Mouse (Mus musculus) inflammation-experienced regulatory T-cells, adult 6 months (primary cell): Measurements from ENCODE around the gene Npcd. TPM values are rescaled to one million over a fixed set of nuclear protein-coding genes. Genes with fewer than 3 reads are reported as not detected.

Experiments used
- ATAC-seq: one replicate; pipeline ENCODE4 v1.8.0; 2017
- polyA plus RNA-seq, 3 experiments: library from polyadenylated mRNA; unstranded; fragments of 100-300 nt; shearing (Covaris generic); gene quantifications; one replicate each; pipeline ENCODE4 v1.2.1; 2017

The Npcd gene
- polyA plus RNA-seq, 3 experiments from 2014 or later = not detected

GRCm38 (mm10) chr15:79764539-79765267 lies 69.3 kb downstream of the Npcd start:
- no peak for ATAC-seq

DNA sequence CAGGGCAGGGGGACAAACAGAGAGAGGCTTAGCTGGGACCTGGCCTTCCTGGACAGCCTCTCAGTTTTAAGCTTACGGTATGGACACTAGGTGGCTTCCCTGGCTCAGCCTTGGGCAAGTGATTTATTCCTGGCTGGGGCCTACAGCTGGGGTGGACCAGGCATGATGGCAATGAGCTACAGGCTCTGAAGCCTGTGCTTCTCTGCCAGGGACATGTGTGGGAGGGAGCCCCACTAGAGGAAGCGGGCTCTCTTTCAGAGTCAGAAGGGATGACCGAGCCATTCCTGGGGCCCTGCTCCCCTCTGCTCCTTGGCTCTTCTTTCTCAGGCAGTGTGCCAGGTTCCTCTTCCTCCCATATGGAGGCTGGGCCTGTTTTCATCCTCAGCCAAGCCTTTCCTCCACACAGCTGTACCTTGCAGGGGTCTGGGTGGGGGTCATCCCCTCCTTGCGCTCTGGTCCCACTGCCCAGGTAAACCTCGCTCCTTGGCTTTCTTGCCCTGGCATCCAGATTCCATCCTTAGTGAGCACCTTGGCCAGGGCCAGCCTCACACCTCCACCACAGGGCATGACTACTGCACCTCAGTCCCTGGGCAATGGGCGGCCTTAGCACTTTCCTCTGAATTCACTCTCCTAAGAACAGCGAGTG lies 70.3 kb downstream of the Npcd start:
- no peak for ATAC-seq

DNA sequence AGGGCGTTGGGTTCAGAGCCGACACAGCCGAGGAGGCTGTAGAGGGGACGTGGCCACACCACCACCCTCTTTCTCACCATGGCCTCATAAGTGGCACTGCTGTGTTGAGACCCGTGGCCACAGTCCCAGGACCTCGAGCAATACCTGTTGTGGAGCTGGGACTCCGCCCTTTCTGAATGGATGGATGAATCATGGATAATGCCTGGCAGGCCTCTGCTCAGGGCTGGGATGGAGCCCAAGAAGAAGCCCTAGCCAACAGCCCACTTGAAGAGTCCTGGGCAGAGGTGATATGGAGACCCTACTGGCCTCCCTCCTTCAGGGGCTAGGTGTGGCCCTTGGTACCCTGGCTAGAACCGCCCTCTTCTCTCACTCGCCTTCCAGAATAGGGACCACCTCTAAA lies 71.0 kb downstream of the Npcd start:
- no peak for ATAC-seq

DNA sequence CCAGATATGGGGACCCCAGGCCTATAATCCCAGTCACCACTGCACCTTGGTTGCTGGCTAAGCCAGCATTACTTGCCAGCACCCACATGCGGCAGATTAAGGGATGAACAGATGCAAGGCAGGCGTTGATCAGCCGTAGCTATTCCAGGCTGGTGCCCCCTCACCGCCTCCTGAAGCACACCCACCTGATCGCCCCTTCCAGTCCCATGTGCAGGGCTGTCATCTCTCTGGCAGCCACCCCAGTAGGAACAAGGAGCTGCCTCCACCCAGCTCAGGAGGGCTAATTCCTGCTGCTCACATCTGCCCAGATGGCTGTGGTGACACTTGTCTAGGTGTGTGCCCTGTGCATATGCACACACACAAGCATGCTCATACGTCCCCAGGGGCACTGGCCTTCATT lies 73.1 kb downstream of the Npcd start:
- ATAC-seq = no peak

GRCm38 (mm10) chr15:79757118-79757517 lies 76.9 kb downstream of the Npcd start:
- no peak for ATAC-seq

GRCm38 (mm10) chr15:79755977-79756625 lies 77.9 kb downstream of the Npcd start:
- ATAC-seq = no peak

DNA sequence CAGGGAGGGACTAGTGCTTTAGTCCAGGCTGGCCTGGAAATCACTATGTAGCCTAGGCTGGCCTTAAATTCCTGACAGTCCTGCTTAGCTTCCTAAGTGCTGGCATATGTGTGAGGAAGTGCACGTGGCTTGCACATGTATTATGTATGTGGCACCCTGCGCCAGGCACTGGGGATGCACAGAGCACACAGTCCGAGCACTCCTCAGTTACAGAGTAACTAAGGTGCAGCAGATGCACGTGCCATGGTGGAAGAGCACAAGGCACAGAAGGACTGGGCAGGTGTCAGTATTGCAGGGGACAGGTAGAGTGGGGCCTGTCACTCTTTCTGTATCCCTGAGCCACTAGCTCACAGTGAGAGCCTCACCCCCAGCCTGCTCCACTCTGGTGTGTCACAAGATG lies 78.9 kb downstream of the Npcd start:
- ATAC-seq = no peak

DNA sequence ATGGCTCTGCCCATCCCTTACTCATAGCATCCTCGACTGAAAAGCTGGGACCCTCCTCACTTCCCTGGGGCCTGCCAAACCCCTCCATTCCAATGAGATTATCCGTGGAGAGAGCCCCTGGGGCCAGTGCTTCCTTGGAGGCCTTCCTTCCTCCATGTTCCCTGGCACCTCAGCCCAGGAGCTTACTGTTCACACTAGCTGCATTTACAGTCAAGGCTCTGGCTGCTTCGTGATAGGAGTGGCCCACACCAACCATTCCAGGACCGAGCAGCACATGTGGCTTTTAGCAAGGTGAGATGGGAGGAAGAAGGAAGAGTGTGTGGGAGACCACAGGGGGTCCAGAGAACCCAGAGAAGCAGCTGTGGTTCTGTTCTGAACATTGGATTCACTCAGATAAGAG lies 80.2 kb downstream of the Npcd start:
- no peak for ATAC-seq

DNA sequence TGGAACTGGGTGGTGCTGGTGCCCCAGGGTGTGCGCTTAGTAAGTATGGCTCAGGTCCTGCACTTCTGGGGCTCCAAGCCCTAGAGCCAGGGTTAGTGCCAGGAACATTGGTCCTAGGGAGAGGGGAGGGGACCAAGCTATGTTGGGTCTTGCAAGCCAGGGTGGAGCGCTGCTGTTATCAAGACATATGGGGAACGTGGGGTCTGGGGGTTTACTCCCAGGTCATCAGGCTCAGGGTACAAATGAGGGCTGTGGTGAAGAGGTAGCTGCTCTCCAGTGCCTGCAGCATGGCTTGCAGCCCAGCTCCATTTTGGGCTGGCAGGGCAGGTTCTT lies 80.7 kb downstream of the Npcd start:
- ATAC-seq = no peak

DNA sequence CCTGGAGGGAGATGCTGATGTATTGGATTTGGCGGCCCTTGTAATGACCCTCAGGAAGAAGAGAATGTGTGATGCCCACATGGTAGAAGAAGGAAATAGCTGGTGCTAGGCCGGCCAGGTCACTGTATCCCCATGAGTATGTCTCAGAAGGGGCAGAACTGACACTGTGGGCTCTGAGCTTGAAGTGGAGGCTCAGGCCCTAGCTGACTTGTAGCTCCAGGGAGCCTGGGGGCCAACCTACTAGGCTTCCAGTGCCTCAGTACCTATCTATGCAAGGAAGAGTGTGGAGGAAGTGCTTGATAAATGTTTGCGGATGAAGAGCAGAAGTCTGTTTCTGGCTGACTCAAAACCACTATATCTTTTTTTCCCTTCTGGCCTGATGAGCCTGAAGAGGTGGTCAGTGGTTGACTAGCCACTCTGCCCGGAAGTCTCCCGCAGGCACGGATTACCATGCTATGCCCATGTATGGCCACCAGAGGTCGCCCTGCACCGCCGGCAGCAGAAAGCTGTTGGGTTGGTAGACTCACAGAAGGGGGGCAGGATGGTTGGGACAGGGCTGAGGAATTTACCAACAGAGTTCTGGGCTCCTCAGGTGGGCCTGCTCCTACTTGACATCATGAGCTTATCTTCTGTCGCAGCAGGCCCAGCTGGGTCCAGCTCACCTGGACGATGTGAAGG lies 81.2 kb downstream of the Npcd start:
- peak; percentile 73 for ATAC-seq

DNA sequence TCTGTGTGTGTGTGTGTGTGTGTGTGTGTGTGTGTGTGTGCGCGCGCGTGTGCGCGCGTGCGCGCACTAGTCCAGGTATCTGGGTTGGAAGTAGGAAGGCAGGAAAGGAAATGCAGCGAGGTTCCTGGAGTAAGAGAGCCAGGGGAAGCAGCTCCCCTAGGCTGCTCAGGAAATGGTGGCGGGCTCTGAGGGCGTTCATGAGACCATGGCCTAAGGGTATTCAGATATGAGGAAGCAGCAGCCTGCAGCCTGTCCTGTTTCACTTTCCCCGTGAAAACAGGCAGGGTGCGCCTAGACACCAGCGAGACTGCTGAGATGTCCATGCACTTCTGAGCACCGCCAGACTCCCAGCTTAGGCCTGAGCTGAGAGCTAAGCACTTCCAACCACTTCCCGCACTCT lies 82.3 kb downstream of the Npcd start:
- ATAC-seq = no peak

DNA sequence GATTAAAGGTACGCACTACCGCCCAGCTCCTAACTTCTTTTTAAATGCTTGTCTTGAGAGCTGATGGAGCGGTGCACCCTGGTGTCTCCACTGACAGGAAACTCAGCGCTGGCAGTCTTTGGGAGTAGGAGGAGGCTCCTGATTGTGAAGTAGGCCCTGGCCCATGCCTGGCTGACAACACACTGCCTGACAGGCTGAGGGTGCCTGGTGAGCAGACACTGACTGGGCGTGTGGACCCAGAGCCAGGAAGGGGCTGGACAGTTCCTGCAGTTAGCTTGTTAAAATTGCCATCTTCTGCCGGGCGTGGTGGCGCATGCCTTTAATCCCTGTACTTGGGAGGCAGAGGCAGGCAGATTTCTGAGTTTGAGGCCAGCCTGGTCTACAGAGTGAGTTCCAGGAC lies 83.8 kb downstream of the Npcd start:
- ATAC-seq = no peak

DNA sequence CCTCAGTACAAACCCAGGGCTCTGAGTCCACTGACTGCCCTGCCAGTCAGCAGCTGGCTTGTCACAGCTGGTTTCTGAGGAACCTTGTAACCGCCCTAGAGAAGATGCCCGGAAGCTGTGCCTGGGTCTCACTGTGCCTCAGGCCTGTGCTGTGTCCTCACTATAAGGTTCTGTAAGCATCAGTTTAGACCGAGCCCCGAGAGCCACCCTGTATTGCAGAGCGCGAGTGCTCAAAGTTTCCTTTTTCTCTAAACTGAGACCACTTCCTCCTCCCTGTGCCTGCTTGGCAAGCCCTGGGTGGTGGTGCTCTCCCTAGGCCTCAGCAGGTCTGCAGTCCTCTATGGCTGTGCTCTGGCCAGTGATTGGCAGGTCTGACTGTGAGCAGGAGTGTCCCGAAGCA lies 84.9 kb downstream of the Npcd start:
- no peak for ATAC-seq

GRCm38 (mm10) chr15:79747998-79748397 lies 86.0 kb downstream of the Npcd start:
- ATAC-seq = no peak

DNA sequence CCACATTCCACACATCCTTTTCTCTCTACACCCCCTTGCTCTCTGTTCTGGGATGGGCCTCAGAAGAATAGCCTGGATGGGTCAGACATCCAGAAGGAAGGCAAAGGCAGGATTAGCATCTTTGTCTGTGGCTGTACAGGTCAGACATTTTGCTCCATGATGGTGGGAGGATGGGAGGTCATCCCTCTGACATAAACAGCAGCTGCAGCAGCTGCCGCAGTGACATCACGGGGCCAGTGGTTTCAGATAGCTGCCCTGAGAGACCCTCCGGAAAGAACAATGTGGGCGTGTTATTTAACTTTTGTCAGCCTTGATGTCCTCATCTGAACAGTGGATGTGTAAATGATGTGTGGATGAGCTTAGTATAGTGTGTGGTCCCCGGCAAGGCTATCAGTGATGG lies 88.2 kb downstream of the Npcd start:
- ATAC-seq = no peak

DNA sequence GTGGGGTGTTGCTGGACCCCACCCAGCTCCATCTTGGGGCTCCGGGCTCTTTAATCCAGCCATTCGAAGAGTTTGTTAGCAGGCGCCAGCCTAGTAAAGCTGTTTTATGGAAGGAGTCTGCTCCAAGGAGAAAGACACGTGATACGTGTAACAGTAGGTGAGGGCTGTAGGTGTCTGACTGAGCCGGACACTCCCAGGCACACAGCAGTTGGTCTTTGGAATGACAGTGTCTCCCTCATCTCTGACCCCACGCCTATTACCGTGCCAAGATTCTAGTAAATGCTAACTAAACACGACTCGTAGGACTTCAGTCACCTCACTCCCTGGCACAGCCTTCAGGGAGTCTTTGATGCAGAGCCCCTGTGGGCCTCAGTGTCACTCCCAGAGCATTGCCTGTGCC lies 88.7 kb downstream of the Npcd start:
- ATAC-seq = no peak

GRCm38 (mm10) chr15:79744742-79745141 lies 89.3 kb downstream of the Npcd start:
- no peak for ATAC-seq

DNA sequence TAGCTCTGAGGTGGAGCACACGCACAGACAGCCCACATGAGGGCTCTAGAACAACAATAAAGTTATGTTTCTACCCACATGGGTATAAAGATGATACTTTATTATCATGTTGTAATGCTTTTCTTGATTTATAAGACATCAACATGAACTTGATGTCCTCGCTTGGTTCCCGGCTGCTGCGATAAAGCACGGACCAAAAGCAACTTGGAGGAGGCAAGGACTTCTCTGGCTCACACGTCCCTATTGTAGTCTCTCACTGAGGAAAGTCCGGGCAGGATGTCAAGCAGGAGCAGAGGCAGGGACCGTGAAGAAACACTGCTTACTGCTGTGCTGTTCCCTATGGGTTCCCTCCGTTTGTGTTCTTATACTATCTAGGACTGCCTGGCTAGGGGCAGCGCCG lies 90.0 kb downstream of the Npcd start:
- ATAC-seq = no peak

DNA sequence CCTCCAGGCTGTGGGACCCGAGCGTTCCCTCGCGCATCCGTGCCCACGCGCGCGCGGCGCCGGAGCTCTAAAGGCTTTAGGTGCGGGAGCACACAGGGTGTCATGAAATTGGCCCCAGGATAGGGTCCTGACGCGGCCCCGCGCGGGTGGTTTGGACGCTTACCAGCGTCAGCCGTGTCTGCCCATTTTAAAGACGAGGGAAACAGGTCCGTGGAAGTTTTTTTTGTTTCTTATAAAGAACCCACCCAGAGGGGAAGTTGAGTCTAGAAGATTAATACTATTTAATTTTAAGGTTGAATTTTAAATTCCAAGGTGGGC lies 91.4 kb downstream of the Npcd start:
- no peak for ATAC-seq

GRCm38 (mm10) chr15:79741921-79742705 lies 91.9 kb downstream of the Npcd start, which contains the start of gene Sun2:
Gene Sun2 (minus strand): TSS chr15:79742536.
- ATAC-seq = peak; percentile 61

- peak; percentile 58 for ATAC-seq
Observed at GRCm38 (mm10) chr15:79741173-79741858, 92.7 kb downstream of the Npcd start.

DNA sequence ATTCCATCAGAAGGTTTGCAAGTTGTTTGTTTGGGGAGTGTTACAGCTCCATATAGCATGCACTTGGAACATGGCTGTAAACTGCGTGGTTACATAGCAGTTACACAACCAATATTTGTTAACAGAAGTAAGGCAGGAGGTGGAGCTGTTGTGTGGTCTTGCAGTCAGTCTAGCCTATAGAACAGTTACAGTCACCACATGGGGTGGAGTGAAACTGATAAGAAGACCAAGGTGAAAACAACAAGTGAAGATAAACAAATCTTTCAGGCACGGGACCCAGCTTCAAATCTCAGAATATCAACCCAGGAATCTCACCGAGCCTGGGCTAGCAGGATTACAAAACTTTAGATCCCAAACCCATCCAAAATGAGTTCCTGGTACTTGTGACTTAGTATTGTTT lies 93.3 kb downstream of the Npcd start:
- ATAC-seq = no peak
